9 mouse cellular contexts compared by ENCODE assay signal in genomic region chr2:156488166-156488814, GRCm38 (mm10). TPM values are rescaled to one million over a fixed set of nuclear protein-coding genes. Genes with fewer than 3 reads are reported as not detected.
DNase-seq lines count a peak whose midpoint lies in the region; TF ChIP-seq lines count a peak whose summit lies in the region.
"Had no signal": no experiment of that assay in that cellular context is flagged by ENCODE, and none has a peak within 500 bp of the region (broad histone marks: within the 10 kb centered on the region; RNA-seq: fewer than 3 reads in every experiment).

No protein-coding gene starts in this region.

- peaks cover 12% of the 10 kb centered on the region; the same call in 1 of the 2 replicates for H3K36me3 ChIP-seq in heart, embryonic 10.5 days
- H3K36me3 ChIP-seq in thymus, adult 2 months (ENCODE audit: control insufficient read depth, insufficient read depth, low read length): no peaks in the 10 kb centered on the region
- H3K36me3 ChIP-seq: lung, embryonic 15.5 days had no signal

- H3K9me3 ChIP-seq in heart, embryonic 10.5 days: peaks cover 9% of the 10 kb centered on the region
- H3K9me3 ChIP-seq: lung, embryonic 15.5 days had no signal

- no peaks in the 10 kb centered on the region for H3K27me3 ChIP-seq in cerebellum, adult 2 months (ENCODE audit: control insufficient read depth, insufficient read depth, low read length)
- peaks cover 25% of the 10 kb centered on the region for H3K27me3 ChIP-seq in heart, embryonic 10.5 days (ENCODE audit: insufficient read depth, poor library complexity, severe bottlenecking)
- no peaks in the 10 kb centered on the region for H3K27me3 ChIP-seq in thymus, adult 2 months (ENCODE audit: control insufficient read depth, insufficient read depth, low read length)
- H3K27me3 ChIP-seq: lung, embryonic 15.5 days had no signal

- peak overlapping the region; percentile 48 for H3K27ac ChIP-seq in left cerebral cortex, adult 2 months
- H3K27ac ChIP-seq in cerebellum, adult 2 months (ENCODE audit: insufficient read depth, low read length): peak overlapping the region; percentile 69
- H3K27ac ChIP-seq in heart, embryonic 10.5 days: peak overlapping the region; percentile 23; the same call in 1 of the 2 replicates
- no peak overlapping the region for H3K27ac ChIP-seq in thymus, adult 2 months (ENCODE audit: control insufficient read depth, insufficient read depth, low read length)
- H3K27ac ChIP-seq: lung, embryonic 15.5 days; stomach, postnatal 0 days had no signal

- TF ChIP-seq CTCF in left cerebral cortex, adult 2 months (IDR thresholded peaks at IDR 0.05): no peak
- no peak for TF ChIP-seq CTCF in cerebellum, adult 2 months (IDR thresholded peaks at IDR 0.05; ENCODE audit: borderline replicate concordance, insufficient read depth, low read depth, low read length)
- no peak for TF ChIP-seq CTCF in thymus, adult 2 months (IDR thresholded peaks at IDR 0.05; ENCODE audit: borderline replicate concordance, control insufficient read depth, extremely low read depth, insufficient read depth, low read length, poor library complexity)

- intact Hi-C loops in left cerebral cortex, adult 2 months (cut with DNase I): no loop called here
- intact Hi-C loops in left cerebral cortex, postnatal 14 days (cut with DNase I): no loop called here

- H3K4me3 ChIP-seq in left cerebral cortex, adult 2 months: no peak overlapping the region
- no peak overlapping the region for H3K4me3 ChIP-seq in cerebellum, adult 2 months (replicated peaks; ENCODE audit: insufficient read depth, low read depth, low read length)
- no peak overlapping the region for H3K4me3 ChIP-seq in heart, embryonic 10.5 days
- H3K4me3 ChIP-seq in thymus, adult 2 months (ENCODE audit: control insufficient read depth, insufficient read depth, low read length): no peak overlapping the region
- H3K4me3 ChIP-seq: lung, embryonic 15.5 days had no signal

- 0 out of 2 replicates have a peak, but pooled peaks have one; percentile 5 for TF ChIP-seq POLR2A in cerebellum, adult 2 months (IDR thresholded peaks at IDR 0.05; ENCODE audit: borderline replicate concordance, insufficient read depth, low read length)
- TF ChIP-seq POLR2A in thymus, adult 2 months (IDR thresholded peaks at IDR 0.05; ENCODE audit: control insufficient read depth, extremely low read depth, insufficient read depth, low read length, poor library complexity): no peak

- WGBS in cerebellum, adult 2 months: 5% methylated on average over 8 of the region's 8 CpGs
- WGBS in heart, embryonic 10.5 days: 78% methylated on average over 8 of the region's 8 CpGs
- WGBS in thymus, adult 2 months: 89% methylated on average over 8 of the region's 8 CpGs

- DNase-seq in left cerebral cortex, adult 2 months (ENCODE audit: extremely low spot score in 1 of 2, low spot score in 2 of 2): no peak
- DNase-seq in left cerebral cortex, postnatal 14 days (ENCODE audit: low spot score in 2 of 2): no peak
- DNase-seq in adipocyte (ENCODE audit: low spot score): peak; percentile 96
- DNase-seq in cerebellum, adult 2 months: peak; percentile 77 to 87
- DNase-seq in heart, embryonic 10.5 days (ENCODE audit: low spot score): no peak
- DNase-seq in thymus, adult 2 months: no peak
- DNase-seq in spleen, adult 18-20 months: no peak

- peaks cover 67% of the 10 kb centered on the region for H3K4me1 ChIP-seq in cerebellum, adult 2 months (ENCODE audit: control insufficient read depth, insufficient read depth, low read length)
- peaks cover 34% of the 10 kb centered on the region for H3K4me1 ChIP-seq in heart, embryonic 10.5 days
- no peaks in the 10 kb centered on the region for H3K4me1 ChIP-seq in thymus, adult 2 months (replicated peaks; ENCODE audit: control insufficient read depth, insufficient read depth, low read length)

RNA-seq across cellular contexts. Expression of gene Aar2, which starts 59.1 kb away (rescaled TPM):
- 10 to 100 TPM; 37.3 to 39.6 TPM for total RNA-seq in left cerebral cortex, adult 2 months (2021)
- total RNA-seq in left cerebral cortex, postnatal 14 days (2021): 10 to 100 TPM; 33.3 to 34.5 TPM
- polyA plus RNA-seq in cerebellum, adult 2 months (2012; rRNA removed): 41.4 and 43.2 TPM in 2 replicates
- polyA plus RNA-seq in heart, embryonic 10.5 days (2016; fragmentation: Nextera tagmentation; extraction: Ambion mirVana): 28.0 and 31.8 TPM in 2 replicates
- 32.6 and 32.7 TPM in 2 replicates for polyA plus RNA-seq in thymus, adult 2 months (2012; rRNA removed)

Comparison
In these comparisons a context has a peak if more than half of its experiments do, and no peak if none do; other contexts are left out.
1. DNase-seq: peak in adipocyte (single experiment) and cerebellum, adult 2 months (2 of 2); none in left cerebral cortex, adult 2 months (0 of 2), left cerebral cortex, postnatal 14 days (0 of 2), heart, embryonic 10.5 days (single experiment), thymus, adult 2 months (single experiment) and spleen, adult 18-20 months (0 of 2).